Mouse (Mus musculus) midbrain, postnatal 0 days (tissue): ENCODE results near the gene Tnc. TPM values are rescaled to one million over a fixed set of nuclear protein-coding genes. Genes with fewer than 3 reads are reported as not detected.

Experiments used
- ATAC-seq: fragments of 200-750 bp; cut with Nextera tagmentation; 2 replicates; pipeline ENCODE4 v1.8.0; 2017; ENCODE audit warnings: moderate number of reproducible peaks, mild to moderate bottlenecking, moderate TSS enrichment, moderate library complexity; ENCODE audit not compliant: low FRiP score
- DNase-seq: peaks from one replicate; pipeline ENCODE4 v3.0.0-alpha.2; 2015; ENCODE audit warnings: low spot score
- H3K27ac ChIP-seq: fragments of 300-500 bp; sonication (generic); 2 replicates; pipeline ENCODE4 v1.5.1; 2014; ENCODE audit warnings: low read depth, mild to moderate bottlenecking, low read length, mixed read lengths
- H3K27me3 ChIP-seq: fragments of 300-500 bp; sonication (generic); 2 replicates; pipeline ENCODE4 v1.6.1; 2014; ENCODE audit warnings: low read length, control low read depth, mixed read lengths; ENCODE audit not compliant: insufficient read depth
- H3K36me3 ChIP-seq: fragments of 300-500 bp; sonication (generic); 2 replicates; pipeline ENCODE4 v1.6.1; 2014; ENCODE audit warnings: low read length, control low read depth, mixed read lengths; ENCODE audit not compliant: insufficient read depth
- H3K4me1 ChIP-seq: fragments of 300-500 bp; sonication (generic); 2 replicates; pipeline ENCODE4 v1.6.1; 2014; ENCODE audit warnings: mild to moderate bottlenecking, control low read depth, antibody characterized with exemption, low read length, mixed read lengths; ENCODE audit not compliant: insufficient read depth
- H3K4me2 ChIP-seq: fragments of 300-500 bp; sonication (generic); 2 replicates; pipeline ENCODE4 v1.6.1; 2014; ENCODE audit warnings: low read depth, mild to moderate bottlenecking, low read length, mixed read lengths; ENCODE audit not compliant: poor library complexity, severe bottlenecking
- H3K4me3 ChIP-seq: fragments of 300-500 bp; sonication (generic); 2 replicates; pipeline ENCODE4 v1.5.1; 2014; ENCODE audit warnings: low read depth, mild to moderate bottlenecking, low read length, moderate library complexity
- H3K9ac ChIP-seq: fragments of 300-500 bp; sonication (generic); replicated peaks from 2 replicates; pipeline ENCODE4 v1.6.1; 2014; ENCODE audit warnings: mild to moderate bottlenecking, low read length, moderate library complexity, mixed read lengths; ENCODE audit not compliant: poor library complexity, severe bottlenecking
- H3K9me3 ChIP-seq: fragments of 300-500 bp; sonication (generic); 2 replicates; pipeline ENCODE4 v1.6.1; 2016; ENCODE audit warnings: low read length, control low read depth
- CTCF ChIP-seq: IDR thresholded peaks from 2 replicates; pipeline ENCODE4 v1.5.1; 2016; ENCODE audit warnings: antibody characterized with exemption, mild to moderate bottlenecking
- WGBS: fragments of 180-500 bp; shearing (Covaris S2); extraction: QIAGEN DNeasy Blood & Tissue Kit; methylation state at CpG from one replicate; pipeline ENCODE4 v1.1.7; 2014; 5-methylcytosine and 5-hydroxymethylcytosine counted together
- polyA plus RNA-seq: library from polyadenylated mRNA; unstranded; fragments of >200 nt; fragmentation: Nextera tagmentation; extraction: Ambion mirVana; gene quantifications from 2 replicates; pipeline ENCODE4 v1.2.1, GENCODE M21; 2015
- total RNA-seq: library from RNA; depleted of rRNA; stranded (reverse); fragments of >200 nt; gene quantifications from 2 replicates; pipeline ENCODE4 v1.2.3, GENCODE M21; 2014

Gene Tnc
- total and polyA plus RNA-seq, 2 experiments from 2014 or later: 38.2 to 167 TPM

- ATAC-seq: no peak
- no peak overlapping the region for H3K9ac ChIP-seq
- H3K4me2 ChIP-seq: no peak overlapping the region
- no peaks in the 10 kb centered on the region for H3K36me3 ChIP-seq
- no peak overlapping the region for H3K27ac ChIP-seq
- no peak for DNase-seq
- H3K4me3 ChIP-seq: no peak overlapping the region
- no peaks in the 10 kb centered on the region for H3K27me3 ChIP-seq
- TF ChIP-seq CTCF: no peak
- 0 out of 2 replicates have a peak, but pooled peaks cover 4% of the 10 kb centered on the region for H3K4me1 ChIP-seq
- H3K9me3 ChIP-seq: no peaks in the 10 kb centered on the region
- WGBS: 48% methylated on average over 2 of the region's 2 CpGs
Observed at GRCm38 (mm10) chr4:64002168-64002567, 44.6 kb downstream of the Tnc start.

GRCm38 (mm10) chr4:64000788-64001187 lies 46.0 kb downstream of the Tnc start:
- Histone ChIP-seq H3K9me3 (no peaks in the 10 kb centered on the region), H3K36me3 (no peaks in the 10 kb centered on the region), H3K4me2 (no peak overlapping the region), H3K27ac (no peak overlapping the region), H3K4me3 (no peak overlapping the region), H3K9ac (no peak overlapping the region), H3K27me3 (no peaks in the 10 kb centered on the region), H3K4me1 (0 out of 2 replicates have a peak, but pooled peaks cover 3% of the 10 kb centered on the region)
- TF ChIP-seq CTCF: no peak
- no peak for DNase-seq
- 91% methylated on average over 3 of the region's 3 CpGs for WGBS
- ATAC-seq: no peak

- DNase-seq (no peak), ATAC-seq (no peak)
- WGBS: 94% methylated on average over 4 of the region's 4 CpGs
- Histone ChIP-seq H3K27ac (no peak overlapping the region), H3K4me1 (no peaks in the 10 kb centered on the region), H3K4me3 (no peak overlapping the region), H3K9ac (no peak overlapping the region), H3K4me2 (no peak overlapping the region), H3K36me3 (no peaks in the 10 kb centered on the region), H3K9me3 (no peaks in the 10 kb centered on the region), H3K27me3 (no peaks in the 10 kb centered on the region)
- TF ChIP-seq CTCF: no peak
Observed at GRCm38 (mm10) chr4:64000293-64000692, 46.5 kb downstream of the Tnc start.

GRCm38 (mm10) chr4:63993462-63994113 lies 53.2 kb downstream of the Tnc start:
- Histone ChIP-seq H3K4me3 (no peak overlapping the region), H3K9me3 (no peaks in the 10 kb centered on the region), H3K4me1 (no peaks in the 10 kb centered on the region), H3K27ac (no peak overlapping the region), H3K9ac (no peak overlapping the region), H3K4me2 (no peak overlapping the region), H3K27me3 (no peaks in the 10 kb centered on the region), H3K36me3 (no peaks in the 10 kb centered on the region)
- ATAC-seq: peak; percentile 23; the same call in 1 of the 2 replicates
- 47% methylated on average over 2 of the region's 2 CpGs for WGBS
- no peak for TF ChIP-seq CTCF
- no peak for DNase-seq

GRCm38 (mm10) chr4:63990216-63990615 lies 56.6 kb downstream of the Tnc start:
- ATAC-seq (no peak), DNase-seq (no peak)
- 90% methylated on average over 1 of the region's 1 CpGs for WGBS
- H3K9ac ChIP-seq: no peak overlapping the region
- H3K4me3 ChIP-seq: no peak overlapping the region
- H3K4me2 ChIP-seq: no peak overlapping the region
- H3K9me3 ChIP-seq: no peaks in the 10 kb centered on the region
- no peaks in the 10 kb centered on the region for H3K4me1 ChIP-seq
- no peak overlapping the region for H3K27ac ChIP-seq
- TF ChIP-seq CTCF: no peak
- no peaks in the 10 kb centered on the region for H3K36me3 ChIP-seq
- H3K27me3 ChIP-seq: no peaks in the 10 kb centered on the region

- ATAC-seq: no peak
- Histone ChIP-seq H3K9ac (no peak overlapping the region), H3K9me3 (no peaks in the 10 kb centered on the region), H3K4me2 (no peak overlapping the region), H3K4me1 (no peaks in the 10 kb centered on the region), H3K27me3 (no peaks in the 10 kb centered on the region), H3K4me3 (no peak overlapping the region), H3K36me3 (no peaks in the 10 kb centered on the region), H3K27ac (no peak overlapping the region)
- no peak for TF ChIP-seq CTCF
- no peak for DNase-seq
- 97% methylated on average over 5 of the region's 5 CpGs for WGBS
Observed at GRCm38 (mm10) chr4:63988090-63988489, 58.7 kb downstream of the Tnc start.
